Mouse (Mus musculus) stomach, postnatal 0 days (tissue): ENCODE measurements around the gene Fyb2.

Source experiments
- CTCF ChIP-seq: IDR thresholded peaks from 2 replicates; pipeline ENCODE4 v1.5.1; 2016; ENCODE audit warnings: antibody characterized with exemption, low read depth, mild to moderate bottlenecking, moderate library complexity
- EP300 ChIP-seq: optimal IDR thresholded peaks from 2 replicates; pipeline ENCODE3; 2016; ENCODE audit warnings: antibody characterized with exemption

DNA sequence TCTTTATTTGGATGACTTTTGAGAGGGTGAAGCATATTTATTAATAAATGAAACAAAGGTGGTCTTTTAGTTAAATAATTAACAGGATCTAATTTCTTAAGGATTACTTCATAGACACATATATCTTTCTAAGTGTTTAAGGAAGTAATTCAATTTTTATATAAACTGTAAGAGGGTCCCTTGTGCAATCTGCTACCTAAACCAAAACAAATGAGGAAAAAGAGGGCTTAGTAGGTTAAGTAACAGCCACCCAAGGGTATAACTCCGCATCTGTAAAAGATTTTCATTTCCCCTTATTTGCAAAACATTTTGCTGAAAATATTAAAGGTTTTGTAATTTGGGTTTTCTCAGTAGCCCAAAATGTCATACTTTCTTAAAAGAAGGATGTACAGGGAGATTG, 48.9 kb upstream of the Fyb2 start:
- no peak for TF ChIP-seq CTCF
- no peak for TF ChIP-seq EP300
